Mouse (Mus musculus): Measurements from ENCODE around the gene Add3.

Gene Add3

GRCm38 (mm10) chr19:53247558-53247957, 107.3 kb downstream of the Add3 start:
- no peak for DNase-seq

GRCm38 (mm10) chr19:53248023-53248494, 107.8 kb downstream of the Add3 start:
- DNase-seq, result peak; percentile 23 to 56

GRCm38 (mm10) chr19:53251015-53251414, 110.8 kb downstream of the Add3 start:
- peak in 1 of 2 experiments; percentile 17 for DNase-seq

GRCm38 (mm10) chr19:53251656-53252055, 111.4 kb downstream of the Add3 start:
- peak; percentile 48 to 51 for DNase-seq

GRCm38 (mm10) chr19:53252111-53253028, 112.1 kb downstream of the Add3 start:
- peak; percentile 15 to 29 for DNase-seq

- DNase-seq, result no peak
Observed at GRCm38 (mm10) chr19:53256361-53256760, 116.1 kb downstream of the Add3 start.

- DNase-seq, result no peak
Observed at GRCm38 (mm10) chr19:53256991-53257594, 116.8 kb downstream of the Add3 start.

- no peak for DNase-seq
Observed at GRCm38 (mm10) chr19:53257631-53258560, 117.7 kb downstream of the Add3 start.

GRCm38 (mm10) chr19:53258740-53259506, 118.7 kb downstream of the Add3 start:
- DNase-seq, result no peak

GRCm38 (mm10) chr19:53259541-53259940, 119.3 kb downstream of the Add3 start:
- DNase-seq, result no peak

- no peak for DNase-seq
Observed at GRCm38 (mm10) chr19:53260261-53260660, 120.0 kb downstream of the Add3 start.

GRCm38 (mm10) chr19:53260828-53261227, 120.6 kb downstream of the Add3 start:
- no peak for DNase-seq

- no peak for DNase-seq
Observed at GRCm38 (mm10) chr19:53262061-53262460, 121.8 kb downstream of the Add3 start.

GRCm38 (mm10) chr19:53263859-53264733, 123.9 kb downstream of the Add3 start:
- no peak for DNase-seq

GRCm38 (mm10) chr19:53264821-53265727, 124.8 kb downstream of the Add3 start:
- DNase-seq, result no peak

GRCm38 (mm10) chr19:53267305-53267704, 127.1 kb downstream of the Add3 start:
- no peak for DNase-seq

- DNase-seq, result peak; percentile 52 to 53
Observed at GRCm38 (mm10) chr19:53273055-53273722, 132.9 kb downstream of the Add3 start.

GRCm38 (mm10) chr19:53273781-53274428, 133.7 kb downstream of the Add3 start:
- DNase-seq, result no peak

GRCm38 (mm10) chr19:53275204-53275603, 135.0 kb downstream of the Add3 start:
- DNase-seq, result no peak
